Mouse (Mus musculus): ENCODE data around the gene Fam135a.

- TF ChIP-seq CTCF (IDR thresholded peaks at IDR 0.05 in 2 of 3, conservative IDR thresholded peaks at IDR 0.05 in 1 of 3; ENCODE audit: control insufficient read depth in 1 of 3, insufficient read depth in 1 of 3, low read depth in 2 of 3, low read length in 3 of 3, poor library complexity in 1 of 3, severe bottlenecking in 1 of 3) = no peak
- TF ChIP-seq USF2 (IDR thresholded peaks at IDR 0.05; ENCODE audit: borderline replicate concordance in 1 of 2, insufficient read depth in 1 of 2, low read depth in 1 of 2, low read length in 2 of 2) = no peak
- no peak for TF ChIP-seq RAD21 (IDR thresholded peaks at IDR 0.05; ENCODE audit: low read depth, low read length)
- TF ChIP-seq POLR2A (IDR thresholded peaks at IDR 0.05; ENCODE audit: control insufficient read depth in 1 of 2, insufficient read depth in 1 of 2, low read depth in 1 of 2, low read length in 2 of 2, poor library complexity in 1 of 2) = no peak
- no peak for TF ChIP-seq TAL1 (IDR thresholded peaks at IDR 0.05; ENCODE audit: low read length)
- TF ChIP-seq UBTF (IDR thresholded peaks at IDR 0.05; ENCODE audit: borderline replicate concordance, insufficient read depth, low read depth, low read length) = no peak
- TF ChIP-seq CHD1 (IDR thresholded peaks at IDR 0.05; ENCODE audit: low read depth, low read length) = no peak
Measured at GRCm38 (mm10) chr1:24046730-24047510, 53.2 kb downstream of the Fam135a start.
